Mouse (Mus musculus) adrenal gland, postnatal 14 days (tissue): ENCODE results near the gene Lrp5. TPM values are rescaled to one million over a fixed set of nuclear protein-coding genes. Genes with fewer than 3 reads are reported as not detected.

Experiments
- DNase-seq: peaks from one replicate; pipeline ENCODE4 v3.0.0; 2021; ENCODE audit warnings: mixed read lengths
- total RNA-seq: library from RNA; stranded (reverse); gene quantifications from 2 replicates; pipeline ENCODE4 v1.2.3, GENCODE M21; 2021

Gene Lrp5
- total RNA-seq, 1 experiment from 2014 or later, result 97.9 TPM

DNA sequence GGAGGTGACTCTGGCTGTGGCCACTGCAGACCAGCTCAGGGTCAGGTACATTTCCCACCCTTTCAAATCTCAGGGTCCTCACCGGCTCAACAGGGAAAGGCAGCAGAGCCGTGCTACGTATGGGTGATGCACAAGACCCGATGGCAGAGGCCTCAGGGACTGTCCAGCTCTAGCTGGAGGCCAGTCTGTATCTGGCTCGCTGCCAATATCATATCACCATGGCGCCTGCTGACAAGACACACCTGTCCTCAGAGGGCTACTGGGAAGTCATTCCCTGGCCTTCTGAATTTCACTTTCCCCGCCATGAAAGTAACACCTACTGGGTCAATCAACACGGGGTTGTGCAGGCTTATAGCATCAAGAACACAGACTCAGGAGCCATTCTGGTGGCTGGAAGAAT is 74.6 kb downstream of the Lrp5 start:
- no peak for DNase-seq

DNA sequence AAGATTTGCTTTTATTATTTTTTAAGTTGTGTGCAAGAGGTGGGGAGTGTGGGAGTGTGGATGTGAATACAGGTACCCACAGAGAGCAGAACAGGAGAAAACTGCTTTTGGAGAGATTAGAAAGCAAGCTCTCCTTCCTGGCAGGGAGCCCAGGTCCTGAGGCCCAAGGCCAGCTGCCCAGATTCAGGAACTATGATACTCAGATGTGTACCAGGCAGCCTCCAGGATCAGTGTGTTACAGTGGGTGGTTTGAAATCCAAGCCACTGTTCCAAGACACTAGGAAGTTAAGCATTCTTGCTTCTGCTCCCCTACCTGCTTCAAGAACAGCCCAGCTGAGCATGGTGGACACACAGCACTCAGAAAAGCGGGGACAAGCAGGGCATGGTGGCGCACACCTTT is 75.5 kb downstream of the Lrp5 start:
- DNase-seq, result peak; percentile 78

DNA sequence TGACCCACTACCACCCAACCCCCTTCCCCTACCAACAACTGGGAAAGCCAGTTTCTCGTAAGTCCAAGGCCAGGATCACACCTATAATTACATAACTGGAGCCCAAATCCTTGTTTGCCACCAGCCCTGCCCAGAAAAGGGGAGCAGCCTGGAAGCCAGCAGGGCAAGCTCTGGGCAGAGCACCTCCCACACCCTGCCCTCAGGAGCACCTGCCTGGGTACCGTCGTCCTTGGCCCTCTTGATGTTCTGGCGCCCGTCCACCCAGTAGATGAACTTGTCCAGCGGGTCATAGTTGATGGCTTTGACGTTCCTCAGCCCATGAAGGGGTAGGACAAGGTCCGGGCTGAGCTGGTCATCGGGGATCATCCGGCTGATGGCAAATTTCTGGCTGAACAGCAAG is 76.5 kb downstream of the Lrp5 start:
- DNase-seq, result no peak

DNA sequence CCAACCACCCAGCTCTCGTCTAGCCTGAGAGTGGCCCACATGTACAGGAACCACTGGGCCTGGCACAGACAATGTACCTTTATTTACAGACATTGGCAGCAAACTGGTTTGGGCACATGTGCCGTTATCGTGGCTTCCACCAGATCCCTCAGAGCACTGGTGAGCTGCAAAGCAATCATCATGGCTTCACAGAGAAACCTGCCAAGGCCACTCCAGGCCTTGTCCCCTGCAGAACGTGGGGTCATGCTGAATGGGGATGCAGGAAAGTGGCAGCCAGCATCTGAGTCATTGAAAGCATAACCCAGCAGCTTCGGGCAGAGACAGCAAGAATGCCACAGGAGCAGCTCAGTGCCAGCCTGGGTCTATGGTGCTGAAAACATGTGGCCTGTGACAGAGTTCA is 92.0 kb downstream of the Lrp5 start:
- peak; percentile 48 for DNase-seq

DNA sequence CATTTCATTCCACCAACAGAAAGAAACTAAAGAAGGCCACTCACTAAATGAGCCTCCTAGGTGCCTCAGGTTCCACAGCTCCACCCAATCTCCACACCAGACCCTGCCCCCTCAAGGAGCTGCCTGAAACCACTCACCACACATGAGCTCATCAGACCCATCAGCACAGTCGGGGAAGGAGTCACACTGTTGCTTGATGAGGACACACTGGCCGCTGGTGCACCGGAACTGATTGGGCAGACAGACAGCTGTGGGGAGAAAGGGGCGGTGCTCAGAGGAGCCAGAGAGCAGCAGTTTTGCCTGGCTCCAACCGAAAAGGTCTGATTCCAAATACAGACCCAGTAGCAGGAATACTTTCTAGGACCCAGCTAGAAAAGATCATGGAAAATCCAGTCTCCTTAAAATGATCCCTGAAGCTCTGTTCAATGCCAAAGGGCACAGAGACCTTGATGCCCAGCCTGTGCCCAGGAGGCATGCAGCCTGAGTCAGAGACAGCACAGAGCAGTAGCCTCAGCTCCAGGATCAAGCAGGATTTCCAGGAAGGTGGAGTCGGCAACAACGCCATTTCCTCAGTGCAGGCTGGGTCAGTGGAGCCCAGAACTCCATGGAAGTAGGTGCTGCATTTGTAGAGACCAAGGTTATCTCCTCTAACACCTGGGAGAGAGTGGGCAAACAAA is 92.8 kb downstream of the Lrp5 start:
- peak; percentile 65 for DNase-seq

DNA sequence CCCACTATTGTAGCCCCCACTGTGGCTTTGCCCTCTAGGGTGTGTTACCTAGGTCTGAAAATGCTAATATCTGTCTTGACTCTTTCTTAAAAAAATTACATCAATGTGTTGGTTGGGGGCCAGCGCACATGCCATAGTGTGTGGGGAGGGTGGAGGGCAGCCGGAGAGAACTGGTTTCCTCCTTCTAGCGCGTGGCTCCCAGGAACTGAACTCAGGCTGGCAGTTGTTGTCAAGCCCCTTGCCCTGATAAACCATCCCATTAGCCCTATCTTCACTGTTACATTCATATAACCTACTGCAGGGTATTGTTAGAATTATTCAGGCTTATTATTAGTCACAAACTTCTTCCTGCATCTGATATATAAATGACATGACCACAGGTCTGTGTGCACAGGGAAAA is 96.4 kb downstream of the Lrp5 start:
- no peak for DNase-seq

DNA sequence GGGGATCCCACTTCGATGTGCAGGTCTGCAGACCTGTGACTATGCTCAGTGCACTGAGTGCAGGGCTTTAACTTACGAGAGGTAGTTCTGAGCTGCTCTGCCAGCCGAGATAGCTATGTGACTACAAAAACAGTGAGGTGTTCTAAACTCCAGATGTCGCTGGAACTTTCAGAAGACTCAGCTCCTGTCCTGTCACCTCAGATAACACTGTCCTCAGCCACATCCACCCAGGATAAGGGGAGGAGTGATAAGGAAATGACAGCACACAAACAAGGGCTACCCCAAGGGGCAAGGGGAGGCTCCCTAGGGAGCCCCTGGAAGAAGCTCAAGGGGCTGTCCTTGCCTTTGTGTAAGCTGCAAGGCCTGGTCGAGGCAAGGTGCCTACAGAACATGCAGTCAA is 96.8 kb downstream of the Lrp5 start:
- DNase-seq, result no peak

DNA sequence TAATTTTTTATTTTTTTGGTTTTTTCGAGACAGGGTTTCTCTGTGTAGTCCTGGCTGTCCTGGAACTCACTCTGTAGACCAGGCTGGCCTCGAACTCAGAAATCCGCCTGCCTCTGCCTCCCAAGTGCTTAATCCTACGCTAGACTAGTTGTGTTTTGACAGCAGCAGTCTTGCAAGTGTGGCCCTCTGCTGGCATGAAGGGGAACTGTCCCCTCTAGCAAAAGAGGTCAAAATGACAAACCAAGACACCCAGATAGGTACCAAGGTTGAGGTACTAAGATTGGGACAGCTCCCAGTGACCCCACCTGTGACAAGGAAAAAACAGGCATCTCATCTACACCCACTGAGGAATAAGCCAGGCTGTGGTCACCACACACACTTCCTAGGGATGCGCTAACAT is 98.6 kb downstream of the Lrp5 start:
- DNase-seq, result peak; percentile 47

DNA sequence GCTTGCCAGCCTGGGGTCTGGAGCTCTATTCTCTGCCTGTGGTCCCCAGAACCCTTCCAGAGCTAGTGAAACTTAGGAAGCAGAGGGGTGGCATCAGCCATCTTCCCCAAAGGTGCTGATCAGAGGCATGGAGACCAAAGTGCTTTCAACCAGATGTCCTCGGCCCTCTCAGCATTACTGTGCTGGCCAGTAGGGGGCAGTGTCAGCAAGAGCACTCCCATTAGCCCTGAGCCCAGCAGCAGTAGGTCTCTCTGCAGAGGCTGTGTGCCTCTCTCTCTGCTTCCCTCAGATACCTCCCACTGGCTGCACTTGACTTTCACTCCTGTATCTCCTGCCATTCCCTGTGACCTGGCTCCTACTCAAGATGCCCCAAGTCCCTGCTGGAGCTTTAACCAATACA is 99.8 kb downstream of the Lrp5 start:
- peak; percentile 79 for DNase-seq

DNA sequence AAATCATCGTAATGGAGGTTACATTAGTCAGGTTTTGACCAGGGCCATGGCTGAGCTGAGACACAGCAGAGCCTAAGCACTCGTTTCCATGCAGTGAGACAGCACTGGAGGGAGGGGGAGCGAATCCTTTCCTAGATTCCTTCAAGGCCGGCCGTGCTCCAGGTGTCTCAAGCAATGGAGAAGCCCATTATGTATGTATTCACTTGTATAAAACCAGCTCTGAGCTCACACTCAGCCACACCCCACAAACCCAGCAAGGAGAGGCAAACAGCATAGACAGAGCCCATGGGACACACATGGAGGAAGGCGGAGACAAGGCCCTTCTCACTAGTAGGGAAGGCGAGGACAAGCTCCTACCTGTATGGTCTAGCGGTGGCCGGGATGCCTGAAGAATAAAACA is 100.3 kb downstream of the Lrp5 start:
- DNase-seq, result no peak

DNA sequence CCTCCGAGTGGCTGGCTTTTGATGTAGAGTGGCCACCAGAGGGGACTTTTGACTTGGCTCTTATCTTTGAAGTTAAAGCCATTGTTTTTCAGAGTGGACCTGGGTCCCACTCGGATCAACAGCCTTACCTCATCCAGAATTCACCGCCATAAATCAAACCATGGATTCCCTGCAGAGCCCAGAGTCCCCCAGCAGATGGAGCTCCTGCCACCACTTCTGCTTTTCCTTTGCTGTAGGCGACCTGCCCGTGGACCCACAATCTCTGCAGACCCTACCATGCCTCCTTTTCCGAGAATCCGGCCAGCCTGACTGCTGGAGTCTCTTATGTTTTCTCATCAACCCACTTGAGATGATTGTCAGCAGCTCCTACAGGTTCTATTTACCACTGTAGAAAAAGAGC is 105.0 kb downstream of the Lrp5 start:
- DNase-seq, result peak; percentile 63

DNA sequence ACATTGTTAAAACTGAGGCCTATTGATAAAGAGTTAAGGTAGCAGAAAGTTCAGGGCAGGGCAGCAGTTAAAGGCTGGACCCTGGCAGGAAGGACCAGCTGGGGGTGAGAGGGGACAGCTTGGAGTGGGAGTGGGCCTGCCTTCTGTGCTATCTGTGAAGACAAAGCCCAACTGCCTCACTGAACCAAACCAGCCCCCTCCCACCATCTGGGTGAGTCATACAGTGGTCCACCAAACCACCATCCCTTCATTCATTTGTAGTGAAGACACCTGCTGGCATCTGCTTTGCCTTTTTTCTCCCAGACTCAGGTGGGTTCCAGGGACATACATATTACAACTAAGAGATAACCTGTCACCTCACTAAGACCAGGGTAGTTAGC is 108.5 kb downstream of the Lrp5 start:
- no peak for DNase-seq

DNA sequence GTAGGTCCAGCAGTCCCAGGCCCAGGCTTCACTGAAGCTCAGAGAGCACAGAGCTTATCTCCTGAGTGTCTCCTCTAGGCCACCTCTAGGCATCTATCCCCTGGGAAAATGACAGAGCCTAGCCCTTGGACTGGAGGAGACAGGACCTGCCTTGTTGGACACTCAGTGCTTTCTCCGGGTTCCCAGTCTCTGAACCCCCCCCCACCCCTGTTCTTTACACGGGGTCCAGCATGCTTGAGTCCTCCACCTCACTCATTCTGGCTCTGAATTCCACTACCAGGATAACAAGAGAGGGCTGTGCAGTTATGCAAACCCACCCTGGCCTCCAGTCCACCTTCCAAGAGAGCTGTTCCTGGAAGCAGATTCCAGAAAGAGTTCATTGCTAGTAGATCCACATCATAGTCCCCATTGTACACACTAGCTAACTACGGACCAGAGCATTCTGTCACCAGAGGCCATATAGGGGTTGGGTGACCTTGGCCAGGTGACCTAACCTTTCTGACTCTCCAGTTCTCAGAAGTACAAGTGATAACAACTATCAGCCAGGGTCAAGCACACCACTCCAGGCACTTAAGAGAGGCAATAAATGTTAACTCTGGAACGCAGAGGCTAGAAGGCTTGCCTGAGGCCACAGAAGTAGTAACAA is 109.0 kb downstream of the Lrp5 start:
- no peak for DNase-seq

DNA sequence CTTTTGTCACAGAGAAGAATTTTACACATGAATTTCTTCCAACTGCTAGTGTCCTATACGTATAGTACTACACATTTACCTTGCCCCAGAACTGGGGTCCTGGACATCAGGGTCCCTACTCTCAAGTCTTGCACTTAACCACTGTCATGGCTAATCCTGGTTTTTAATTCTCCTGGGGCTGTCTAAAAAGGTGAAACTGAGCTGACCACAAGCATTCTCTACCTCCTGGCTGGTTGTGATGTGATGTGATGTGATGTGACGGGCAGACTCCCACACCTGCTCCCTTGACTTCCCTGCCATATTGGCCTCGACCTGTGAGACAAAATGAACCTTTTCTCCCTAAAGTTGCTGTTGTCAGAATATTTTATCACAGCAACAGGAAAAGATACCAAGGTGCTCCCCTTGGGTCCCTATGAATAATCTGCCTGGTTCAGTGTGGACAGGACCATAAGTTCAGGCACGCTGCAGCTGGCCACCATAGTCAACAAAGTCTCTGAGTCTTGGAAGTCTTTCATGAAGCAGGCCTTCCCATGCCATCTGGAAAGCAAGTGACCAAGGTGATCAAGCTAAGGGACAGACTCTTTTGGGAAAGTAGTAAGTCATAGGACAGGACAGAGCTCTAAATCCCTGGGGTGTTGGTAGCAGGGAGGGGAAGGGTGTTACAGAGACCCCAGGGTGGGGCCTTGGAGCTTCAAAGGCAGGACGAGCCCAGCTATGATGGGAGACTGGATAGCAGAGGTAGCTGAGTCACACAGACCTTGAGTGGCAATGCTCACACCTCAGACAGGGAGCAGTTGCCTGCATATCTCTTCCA is 109.7 kb downstream of the Lrp5 start:
- peak; percentile 21 for DNase-seq

DNA sequence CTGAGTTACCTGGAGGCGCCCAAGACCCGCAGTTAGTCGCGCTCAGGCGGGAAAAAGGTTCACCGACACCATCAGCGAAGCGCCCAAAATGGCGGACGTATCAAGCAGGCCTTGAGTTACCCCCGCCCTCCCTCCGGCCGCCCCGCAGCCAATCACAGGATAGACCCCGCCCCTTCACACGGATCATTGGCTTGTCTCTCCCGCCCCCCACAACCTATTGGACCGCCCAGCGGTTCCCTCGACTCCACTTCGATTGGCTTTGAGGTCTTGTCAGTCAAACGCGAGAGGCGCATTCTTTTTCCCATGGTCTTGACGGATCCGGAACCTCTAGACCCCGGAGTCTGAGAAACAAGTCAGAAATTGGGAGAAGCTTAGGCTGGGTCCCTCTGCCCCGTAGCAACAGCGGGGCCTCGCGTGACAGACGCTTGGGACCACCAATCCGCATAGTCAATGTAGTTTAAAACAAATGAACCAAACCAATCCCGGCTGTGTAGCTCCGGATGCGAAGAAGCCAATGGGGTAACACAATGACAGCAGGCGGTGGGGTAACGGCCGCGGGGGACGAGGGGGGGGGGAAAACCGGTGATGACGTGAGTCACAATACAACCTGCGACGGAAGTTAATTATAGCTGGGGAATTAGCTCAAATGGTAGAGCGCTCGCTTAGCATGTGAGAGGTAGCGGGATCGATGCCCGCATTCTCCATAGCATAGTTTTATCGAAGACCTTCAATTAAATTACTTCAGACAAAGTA is 110.6 kb downstream of the Lrp5 start, which contains the start of gene Ppp6r3:
Gene Ppp6r3 (minus strand): TSS at position 118 of the 753 bp plus-strand sequence.
- peak; percentile 99 for DNase-seq

DNA sequence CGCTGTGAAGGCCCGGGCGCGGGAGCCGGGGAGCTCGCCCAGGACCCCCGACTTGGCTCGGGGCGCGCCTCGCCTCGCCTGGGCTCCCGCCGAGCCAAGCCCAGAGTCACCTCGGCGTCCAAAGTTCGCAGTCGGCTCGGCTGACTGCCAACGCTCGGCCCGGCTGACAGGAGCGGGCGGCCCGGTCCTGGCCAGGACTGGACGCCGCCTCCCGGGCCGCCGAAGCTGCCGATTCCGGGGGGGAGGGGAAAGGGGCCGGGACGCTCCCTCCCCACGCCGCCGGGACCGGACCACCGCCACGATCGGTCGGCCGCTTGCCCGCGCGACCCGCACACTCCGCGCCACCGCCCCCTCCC is 111.1 kb downstream of the Lrp5 start:
- DNase-seq, result peak; percentile 88

DNA sequence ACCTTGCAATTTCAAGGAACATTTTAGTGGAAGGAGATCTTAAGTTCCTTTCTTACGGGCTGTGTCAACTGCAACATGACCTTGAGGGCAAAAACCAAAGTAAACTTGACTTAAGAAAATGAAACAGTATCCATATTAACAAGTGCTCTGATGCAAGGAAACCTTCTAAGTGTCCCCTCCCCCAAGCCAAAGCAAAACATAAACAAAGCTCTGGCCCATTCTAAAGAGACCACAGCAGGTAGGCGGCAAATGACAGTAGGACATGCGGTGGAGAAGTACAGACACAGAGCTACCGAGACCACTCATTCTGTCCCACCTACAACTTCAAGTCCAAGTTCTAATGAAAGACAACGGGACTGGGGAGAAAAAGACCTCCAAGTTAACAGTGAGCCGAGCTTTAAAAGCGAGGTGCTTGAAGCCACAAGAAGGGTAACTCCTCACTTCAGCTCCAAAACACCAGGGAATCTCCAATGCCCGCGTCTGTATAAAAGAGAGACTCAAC is 111.7 kb downstream of the Lrp5 start:
- DNase-seq, result no peak

DNA sequence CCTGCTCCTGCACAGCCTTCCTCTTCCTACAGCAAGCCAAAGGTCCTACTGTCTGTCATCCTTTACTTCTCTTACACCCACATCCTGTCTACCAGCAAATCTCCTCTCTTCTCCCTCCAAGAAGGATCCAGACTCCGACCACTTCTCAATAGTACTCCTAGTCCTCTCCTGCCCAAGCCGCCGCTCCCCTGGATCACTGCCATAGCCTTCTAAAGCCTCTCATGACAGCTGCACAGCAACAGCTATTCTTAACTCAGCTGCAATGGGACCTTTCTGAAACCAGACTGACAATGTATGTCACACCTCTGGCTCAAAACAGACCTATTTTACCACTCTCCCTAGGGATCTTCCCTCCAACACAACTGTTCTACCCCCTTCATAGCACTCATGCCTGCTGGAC is 122.1 kb downstream of the Lrp5 start:
- peak; percentile 53 for DNase-seq

DNA sequence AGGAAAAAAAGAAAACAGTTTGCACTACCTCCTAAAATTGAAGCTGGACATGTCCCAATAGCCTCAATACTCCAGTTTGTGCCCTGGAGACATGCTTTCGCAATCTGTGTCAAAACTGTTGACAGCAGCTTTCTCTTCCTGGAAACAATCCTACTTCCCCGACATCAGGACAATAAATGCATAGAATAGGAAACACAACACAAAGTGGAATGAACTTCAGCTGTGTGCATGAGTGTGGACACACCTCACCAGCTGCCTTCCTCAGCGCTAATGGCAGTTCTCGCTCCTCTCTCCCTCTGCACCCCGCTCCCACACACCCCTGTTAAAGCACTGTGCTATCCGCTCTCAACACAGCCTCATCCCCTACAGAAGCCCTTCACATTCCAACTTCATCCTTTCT is 123.6 kb downstream of the Lrp5 start:
- DNase-seq, result peak; percentile 29

DNA sequence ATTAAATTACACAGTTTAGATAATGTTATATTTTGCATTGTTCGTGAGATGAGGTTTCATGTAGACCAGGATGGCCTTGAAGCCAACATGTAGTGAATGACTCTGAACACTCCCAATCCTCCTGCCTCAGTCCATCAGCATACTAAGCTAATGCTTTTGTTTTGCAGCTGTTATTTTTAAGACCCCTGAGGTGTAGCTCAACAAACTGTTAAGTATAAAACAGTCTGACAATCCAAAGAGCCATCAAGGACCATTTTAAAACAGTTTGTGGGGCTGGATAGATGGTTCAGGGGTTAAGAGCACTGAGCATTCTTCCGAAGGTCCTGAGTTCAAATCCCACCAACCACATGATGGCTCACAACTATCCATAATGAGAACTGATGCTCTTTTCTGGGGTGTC is 124.1 kb downstream of the Lrp5 start:
- DNase-seq, result no peak

DNA sequence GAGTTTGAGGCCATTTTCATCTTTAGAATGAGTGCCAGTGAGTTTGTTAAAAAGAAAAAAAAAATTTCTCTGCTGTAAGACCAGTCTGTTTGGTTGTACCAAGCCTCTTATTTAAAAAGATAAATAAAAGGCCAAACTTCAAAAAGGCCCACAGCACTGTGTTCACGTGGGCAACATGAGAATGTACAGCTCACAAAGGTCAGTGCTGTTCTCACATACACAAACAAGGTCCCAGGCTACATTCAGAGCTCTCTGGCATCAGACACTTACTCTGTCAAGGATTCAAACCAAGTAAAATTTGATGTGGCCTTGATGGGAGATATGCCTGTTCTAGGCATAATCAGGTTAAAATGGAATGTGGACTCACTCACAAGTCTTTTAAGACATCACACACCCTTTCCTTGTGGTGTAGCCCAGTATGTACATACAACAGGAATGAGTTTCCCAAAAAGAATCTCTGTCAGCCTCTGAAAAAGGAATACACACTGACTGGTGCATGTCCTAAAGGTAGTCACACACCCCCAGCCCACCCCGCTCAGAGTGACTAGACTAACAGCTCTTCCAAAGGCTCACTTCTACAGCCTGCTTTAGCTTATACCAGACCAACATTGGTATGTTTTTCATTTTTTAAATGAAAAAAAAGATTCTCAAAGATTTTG is 130.1 kb downstream of the Lrp5 start:
- DNase-seq, result no peak

DNA sequence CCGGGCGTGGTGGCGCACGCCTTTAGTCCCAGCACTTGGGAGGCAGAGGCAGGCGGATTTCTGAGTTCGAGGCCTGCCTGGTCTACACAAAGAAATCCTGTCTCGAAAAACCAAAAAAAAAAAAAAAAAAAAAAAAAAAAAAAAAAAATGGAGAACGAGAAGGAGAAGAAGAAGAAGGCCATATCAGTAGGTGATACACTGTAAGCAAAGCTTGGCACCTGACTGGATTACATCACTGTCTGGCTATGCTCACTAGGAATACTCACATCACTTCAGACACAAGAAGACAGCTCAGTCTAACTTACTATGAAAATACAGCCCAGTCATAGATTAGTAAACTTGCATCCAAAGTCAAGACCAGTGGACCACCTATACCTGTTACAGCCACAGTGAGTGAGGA is 131.6 kb downstream of the Lrp5 start:
- no peak for DNase-seq
